Mouse (Mus musculus) testis, adult 2 months (tissue): ENCODE results near the gene Cabp1.

ENCODE experiments used
- CTCF ChIP-seq: fragments of 200-500 bp; IDR thresholded peaks from 2 replicates; pipeline ENCODE4 v1.5.1; 2012; ENCODE audit warnings: low read depth, mild to moderate bottlenecking, inconsistent platforms, low read length, moderate library complexity; ENCODE audit not compliant: control insufficient read depth, insufficient read depth, insufficient replicate concordance
- POLR2A ChIP-seq: fragments of 200-500 bp; IDR thresholded peaks from 2 replicates; pipeline ENCODE4 v1.6.1; 2012; ENCODE audit warnings: low read depth, mild to moderate bottlenecking, inconsistent platforms, low read length, moderate library complexity; ENCODE audit not compliant: control insufficient read depth

DNA sequence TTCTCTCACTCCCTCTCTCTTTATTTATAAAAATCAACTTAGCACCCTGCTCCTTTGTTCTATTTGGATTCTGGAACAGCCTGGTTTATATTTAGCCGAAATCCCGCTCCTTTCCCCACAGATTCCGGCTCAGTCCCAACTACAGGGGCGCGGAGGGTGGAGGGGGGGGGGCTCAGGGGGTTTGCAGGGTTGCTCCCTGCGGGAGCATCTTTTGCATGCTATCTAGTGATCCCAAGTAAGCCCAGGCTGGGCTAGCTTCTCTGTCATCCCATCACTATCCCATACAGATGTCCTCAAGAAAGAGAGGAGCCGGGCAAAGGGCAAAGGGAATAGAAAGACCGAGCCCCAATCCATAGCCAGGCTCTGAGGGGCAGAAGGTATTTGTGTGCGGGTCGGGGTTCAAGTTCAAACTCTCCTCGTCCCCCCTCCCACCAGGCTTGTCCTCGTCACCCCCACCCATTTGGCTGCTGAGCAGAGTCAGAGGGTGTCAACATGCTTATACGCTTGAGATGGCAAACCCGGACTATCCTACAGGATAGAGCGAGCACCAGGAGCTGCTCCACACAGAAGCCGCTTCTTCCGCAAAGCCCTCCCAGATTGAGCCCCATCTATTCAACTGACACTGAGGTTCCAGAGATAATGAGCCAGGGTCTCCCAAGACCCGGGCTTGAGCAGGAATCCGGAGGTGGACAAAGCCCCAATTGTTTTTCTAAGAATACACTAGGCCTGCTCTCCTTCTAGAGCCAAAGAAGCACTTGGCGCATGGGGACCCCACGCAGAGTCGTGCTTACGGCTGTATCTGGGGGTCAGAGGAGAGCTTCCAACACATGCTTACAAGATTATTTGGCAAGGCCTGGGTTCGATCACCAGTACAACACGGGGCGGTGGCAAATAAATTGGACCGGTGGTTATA lies 21.3 kb upstream of the Cabp1 start:
- TF ChIP-seq CTCF (no peak), POLR2A (no peak)
